Mouse (Mus musculus): Measurements from ENCODE around the gene Cd48. TPM values are rescaled to one million over a fixed set of nuclear protein-coding genes. Genes with fewer than 3 reads are reported as not detected.

Gene Cd48
- polyA plus RNA-seq, 1 experiment = 0.69 TPM

- no peak for TF ChIP-seq POLR2A (IDR thresholded peaks at IDR 0.05; ENCODE audit: borderline replicate concordance, insufficient read depth, low read length)
- no peak for TF ChIP-seq CTCF (IDR thresholded peaks at IDR 0.05; ENCODE audit: borderline replicate concordance, insufficient read depth, low read depth, low read length)
- no peak for DNase-seq
- H3K4me3 ChIP-seq (replicated peaks; ENCODE audit: insufficient read depth, low read depth, low read length) = no peak overlapping the region
- H3K4me1 ChIP-seq (ENCODE audit: control insufficient read depth, insufficient read depth, low read length) = no peaks in the 10 kb centered on the region
- no peaks in the 10 kb centered on the region for H3K27me3 ChIP-seq (ENCODE audit: control insufficient read depth, insufficient read depth, low read length)
- WGBS = 93% methylated on average over 2 of the region's 2 CpGs
- no peak overlapping the region for H3K27ac ChIP-seq (ENCODE audit: insufficient read depth, low read length)
These were observed 33.6 kb downstream of the Cd48 start for GRCm38 (mm10) chr1:171715434-171715833.

GRCm38 (mm10) chr1:171716232-171716631, 34.4 kb downstream of the Cd48 start:
- Histone ChIP-seq H3K4me1 (ENCODE audit: control insufficient read depth, insufficient read depth, low read length) (no peaks in the 10 kb centered on the region), H3K27me3 (ENCODE audit: control insufficient read depth, insufficient read depth, low read length) (no peaks in the 10 kb centered on the region), H3K4me3 (replicated peaks; ENCODE audit: insufficient read depth, low read depth, low read length) (no peak overlapping the region), H3K27ac (ENCODE audit: insufficient read depth, low read length) (no peak overlapping the region)
- whole genome bisulfite sequencing = 93% methylated on average over 1 of the region's 1 CpGs
- no peak for DNase-seq
- TF ChIP-seq POLR2A (IDR thresholded peaks at IDR 0.05; ENCODE audit: borderline replicate concordance, insufficient read depth, low read length) (no peak), CTCF (IDR thresholded peaks at IDR 0.05; ENCODE audit: borderline replicate concordance, insufficient read depth, low read depth, low read length) (no peak)

GRCm38 (mm10) chr1:171731195-171731594, 49.4 kb downstream of the Cd48 start:
- DNase-seq = no peak
- Histone ChIP-seq H3K27ac (ENCODE audit: insufficient read depth, low read length) (no peak overlapping the region), H3K4me3 (replicated peaks; ENCODE audit: insufficient read depth, low read depth, low read length) (no peak overlapping the region), H3K27me3 (ENCODE audit: control insufficient read depth, insufficient read depth, low read length) (no peaks in the 10 kb centered on the region), H3K4me1 (ENCODE audit: control insufficient read depth, insufficient read depth, low read length) (no peaks in the 10 kb centered on the region)
- TF ChIP-seq POLR2A (IDR thresholded peaks at IDR 0.05; ENCODE audit: borderline replicate concordance, insufficient read depth, low read length) (no peak), CTCF (IDR thresholded peaks at IDR 0.05; ENCODE audit: borderline replicate concordance, insufficient read depth, low read depth, low read length) (no peak)

GRCm38 (mm10) chr1:171734898-171735297, 53.1 kb downstream of the Cd48 start:
- TF ChIP-seq POLR2A (IDR thresholded peaks at IDR 0.05; ENCODE audit: borderline replicate concordance, insufficient read depth, low read length) (no peak), CTCF (IDR thresholded peaks at IDR 0.05; ENCODE audit: borderline replicate concordance, insufficient read depth, low read depth, low read length) (no peak)
- no peaks in the 10 kb centered on the region for H3K4me1 ChIP-seq (ENCODE audit: control insufficient read depth, insufficient read depth, low read length)
- DNase-seq = no peak
- H3K4me3 ChIP-seq (replicated peaks; ENCODE audit: insufficient read depth, low read depth, low read length) = no peak overlapping the region
- WGBS = 90% methylated on average over 6 of the region's 6 CpGs
- no peak overlapping the region for H3K27ac ChIP-seq (ENCODE audit: insufficient read depth, low read length)
- no peaks in the 10 kb centered on the region for H3K27me3 ChIP-seq (ENCODE audit: control insufficient read depth, insufficient read depth, low read length)

GRCm38 (mm10) chr1:171748127-171748969, 66.5 kb downstream of the Cd48 start:
- no peak for DNase-seq
- TF ChIP-seq CTCF (IDR thresholded peaks at IDR 0.05; ENCODE audit: borderline replicate concordance, insufficient read depth, low read depth, low read length) (no peak), POLR2A (IDR thresholded peaks at IDR 0.05; ENCODE audit: borderline replicate concordance, insufficient read depth, low read length) (no peak)

More at GRCm38 (mm10) chr1:171748127-171748969, 66.5 kb downstream of the Cd48 start:
- H3K4me3 ChIP-seq (replicated peaks; ENCODE audit: insufficient read depth, low read depth, low read length) = no peak overlapping the region
- H3K27me3 ChIP-seq (ENCODE audit: control insufficient read depth, insufficient read depth, low read length) = no peaks in the 10 kb centered on the region
- no peak overlapping the region for H3K27ac ChIP-seq (ENCODE audit: insufficient read depth, low read length)
- WGBS = 85% methylated on average over 3 of the region's 3 CpGs
- H3K4me1 ChIP-seq (ENCODE audit: control insufficient read depth, insufficient read depth, low read length) = no peaks in the 10 kb centered on the region

Other genes with a start within 250 kb of the Cd48 start
- 8.7 and 10.1 TPM in 2 replicates for gene F11r, start 244.5 kb upstream of the Cd48 start, polyA plus RNA-seq (2012; rRNA removed)
- 7.5 and 7.6 TPM in 2 replicates for gene Alyref2, start 178.5 kb upstream of the Cd48 start, polyA plus RNA-seq (2012; rRNA removed)
- not detected in 2 replicates for gene Itln1, start 146.7 kb upstream of the Cd48 start, polyA plus RNA-seq (2012; rRNA removed)
- gene Cd244a, start 122.8 kb upstream of the Cd48 start, polyA plus RNA-seq (2012; rRNA removed) = 0.05 TPM in 1 of 2 replicates, not detected in the other
- gene Ly9, start 74.6 kb upstream of the Cd48 start, polyA plus RNA-seq (2012; rRNA removed) = 0.14 and 0.16 TPM in 2 replicates
- gene Slamf7, start 29.0 kb upstream of the Cd48 start, polyA plus RNA-seq (2012; rRNA removed) = 0.03 and 0.08 TPM in 2 replicates
- gene Slamf1, start 85.1 kb downstream of the Cd48 start, polyA plus RNA-seq (2012; rRNA removed) = 0.06 TPM in 1 of 2 replicates, not detected in the other
- gene Cd84, start 157.7 kb downstream of the Cd48 start, polyA plus RNA-seq (2012; rRNA removed) = 0.90 and 1.0 TPM in 2 replicates
- 0.08 and 0.10 TPM in 2 replicates for gene Gm10521, start 213.7 kb downstream of the Cd48 start, polyA plus RNA-seq (2012; rRNA removed)
- gene Slamf6, start 235.5 kb downstream of the Cd48 start, polyA plus RNA-seq (2012; rRNA removed) = 0.11 TPM in 1 of 2 replicates, not detected in the other

All from cerebellum, adult 2 months (tissue).